Mouse (Mus musculus) lung, postnatal 0 days (tissue): Measurements from ENCODE around the gene Magi1. TPM values are rescaled to one million over a fixed set of nuclear protein-coding genes. Genes with fewer than 3 reads are reported as not detected.
"Not testable (repeated sequence)": the region's sequence is repeated elsewhere in the genome, so short reads cannot be mapped to it uniquely, and the experiment has no call there.

Experiments used
- ATAC-seq: fragments of 200-750 bp; cut with Nextera tagmentation; 2 replicates; pipeline ENCODE4 v1.8.0; 2017; ENCODE audit warnings: moderate library complexity
- DNase-seq: peaks from one replicate; pipeline ENCODE4 v3.0.0-alpha.2; 2016; ENCODE audit warnings: low spot score
- H3K27ac ChIP-seq: fragments of 300-500 bp; sonication (generic); 2 replicates; pipeline ENCODE4 v1.5.1; 2014; ENCODE audit warnings: antibody characterized with exemption, mild to moderate bottlenecking, low read length, mixed read lengths
- H3K27me3 ChIP-seq: fragments of 300-500 bp; sonication (generic); replicated peaks from 2 replicates; pipeline ENCODE4 v1.6.1; 2014; ENCODE audit warnings: low read length, mixed read lengths; ENCODE audit not compliant: insufficient read depth
- H3K36me3 ChIP-seq: fragments of 300-500 bp; sonication (generic); 2 replicates; pipeline ENCODE4 v1.6.1; 2014; ENCODE audit warnings: low read length, mixed read lengths; ENCODE audit not compliant: insufficient read depth
- H3K4me1 ChIP-seq: fragments of 300-500 bp; sonication (generic); 2 replicates; pipeline ENCODE4 v1.6.1; 2014; ENCODE audit warnings: antibody characterized with exemption, low read depth, low read length, mixed read lengths; ENCODE audit not compliant: insufficient read depth
- H3K4me2 ChIP-seq: fragments of 300-500 bp; sonication (generic); replicated peaks from 2 replicates; pipeline ENCODE4 v1.6.1; 2014; ENCODE audit warnings: low read depth, mild to moderate bottlenecking, low read length, moderate library complexity, mixed read lengths
- H3K4me3 ChIP-seq: fragments of 300-500 bp; sonication (generic); 2 replicates; pipeline ENCODE4 v1.5.1; 2014; ENCODE audit warnings: low read depth, low read length
- H3K9ac ChIP-seq: fragments of 300-500 bp; sonication (generic); replicated peaks from 2 replicates; pipeline ENCODE4 v1.6.1; 2014; ENCODE audit warnings: low read depth, mild to moderate bottlenecking
- H3K9me3 ChIP-seq: fragments of 300-500 bp; sonication (generic); 2 replicates; pipeline ENCODE4 v1.6.1; 2016; ENCODE audit warnings: low read length, mixed read lengths
- CTCF ChIP-seq: IDR thresholded peaks from 2 replicates; pipeline ENCODE4 v1.5.1; 2016; ENCODE audit warnings: antibody characterized with exemption, mild to moderate bottlenecking
- EP300 ChIP-seq: IDR thresholded peaks from 2 replicates; pipeline ENCODE4 v1.6.1; 2016; ENCODE audit warnings: antibody characterized with exemption, mild to moderate bottlenecking, control low read depth
- WGBS: fragments of 180-500 bp; shearing (Covaris S2); extraction: QIAGEN DNeasy Blood & Tissue Kit; methylation state at CpG from one replicate; pipeline ENCODE4 v1.1.7; 2014; 5-methylcytosine and 5-hydroxymethylcytosine counted together
- polyA plus RNA-seq: library from polyadenylated mRNA; unstranded; fragments of >200 nt; fragmentation: Nextera tagmentation; extraction: Ambion mirVana; gene quantifications from 2 replicates; pipeline ENCODE4 v1.2.1, GENCODE M21; 2015

Gene Magi1
- polyA plus RNA-seq, 1 experiment from 2014 or later: 10.7 TPM

GRCm38 (mm10) chr6:93657187-93657974, 626.3 kb downstream of the Magi1 start:
- no peaks in the 10 kb centered on the region for H3K36me3 ChIP-seq
- no peaks in the 10 kb centered on the region for H3K9me3 ChIP-seq
- no peaks in the 10 kb centered on the region for H3K27me3 ChIP-seq
- TF ChIP-seq EP300 (no peak), CTCF (peak; percentile 94)
- no peak overlapping the region for H3K4me2 ChIP-seq
- no peak overlapping the region for H3K27ac ChIP-seq
- peak; percentile 62 for DNase-seq
- WGBS: 24% methylated on average over 13 of the region's 13 CpGs
- H3K9ac ChIP-seq: no peak overlapping the region
- peak; percentile 46 for ATAC-seq
- no peak overlapping the region for H3K4me3 ChIP-seq
- no peaks in the 10 kb centered on the region for H3K4me1 ChIP-seq

GRCm38 (mm10) chr6:93648581-93649230, 635.0 kb downstream of the Magi1 start:
- H3K36me3 ChIP-seq: no peaks in the 10 kb centered on the region
- DNase-seq (peak; percentile 63), ATAC-seq (no peak)
- H3K9ac ChIP-seq: no peak overlapping the region
- no peaks in the 10 kb centered on the region for H3K9me3 ChIP-seq
- no peaks in the 10 kb centered on the region for H3K27me3 ChIP-seq
- H3K4me2 ChIP-seq: no peak overlapping the region
- H3K27ac ChIP-seq: no peak overlapping the region
- 55% methylated on average over 8 of the region's 8 CpGs for WGBS
- H3K4me3 ChIP-seq: no peak overlapping the region
- no peaks in the 10 kb centered on the region for H3K4me1 ChIP-seq
- TF ChIP-seq CTCF: no peak
- no peak for TF ChIP-seq EP300

DNA sequence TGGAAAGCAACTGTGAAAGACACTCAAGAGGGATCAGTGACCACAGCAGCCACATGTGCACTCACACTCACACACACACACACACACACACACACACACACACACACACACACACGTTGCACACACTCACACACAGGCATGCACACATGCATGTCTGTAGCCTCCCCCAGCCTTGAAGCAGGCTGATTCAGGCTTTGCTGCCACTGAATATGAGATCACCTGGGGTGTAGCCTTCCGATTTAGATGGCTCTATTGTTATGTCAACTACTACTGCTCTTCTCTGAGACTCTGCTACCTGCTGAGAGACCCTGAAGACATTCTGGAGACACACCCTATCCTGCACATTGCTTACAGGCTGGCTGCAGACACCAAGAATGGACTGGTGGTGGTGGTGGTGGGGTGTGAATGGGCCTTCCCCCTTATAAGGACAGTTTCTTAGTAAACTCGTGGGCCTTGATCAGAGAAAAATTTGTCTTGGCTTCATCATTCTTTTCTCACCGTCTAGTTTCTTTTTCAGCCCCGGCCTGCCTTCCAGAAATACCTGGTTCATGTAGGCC, 653.9 kb downstream of the Magi1 start:
- not testable (repeated sequence) for H3K36me3 ChIP-seq, H3K4me2 ChIP-seq, H3K27me3 ChIP-seq, H3K4me3 ChIP-seq, H3K9me3 ChIP-seq, H3K4me1 ChIP-seq, ATAC-seq, H3K9ac ChIP-seq, H3K27ac ChIP-seq, DNase-seq
- 60% methylated on average over 5 of the region's 5 CpGs for WGBS

DNA sequence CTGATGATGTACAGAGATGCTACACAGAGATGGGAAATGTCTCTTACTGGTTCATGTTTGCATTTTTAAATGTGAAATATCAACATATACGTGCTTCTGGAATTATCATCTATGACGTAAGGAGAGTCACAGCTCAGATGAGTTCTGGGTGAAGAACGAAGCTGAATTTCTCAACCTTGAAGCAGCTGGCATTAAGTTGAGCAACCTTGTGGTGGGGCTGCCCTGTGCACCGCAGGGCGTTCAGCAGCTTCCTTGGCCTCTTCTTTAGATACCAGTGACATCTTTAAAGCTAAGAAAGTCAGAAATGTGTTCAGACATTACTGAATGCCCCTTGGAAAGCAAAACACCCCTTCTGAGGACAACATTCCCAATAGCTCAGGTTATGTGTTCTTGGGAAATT, 656.5 kb downstream of the Magi1 start:
- Histone ChIP-seq H3K36me3 (no peaks in the 10 kb centered on the region), H3K4me2 (no peak overlapping the region), H3K27me3 (no peaks in the 10 kb centered on the region), H3K9ac (no peak overlapping the region), H3K27ac (no peak overlapping the region), H3K4me1 (no peaks in the 10 kb centered on the region), H3K4me3 (no peak overlapping the region), H3K9me3 (no peaks in the 10 kb centered on the region)
- DNase-seq (no peak), ATAC-seq (no peak)
- 83% methylated on average over 5 of the region's 5 CpGs for WGBS
- TF ChIP-seq EP300 (no peak), CTCF (no peak)

Other genes starting within 250 kb of the Magi1 start
- 5.1 and 5.2 TPM in 2 replicates for gene Slc25a26, start 216.4 kb upstream of the Magi1 start, polyA plus RNA-seq